Mouse (Mus musculus) forebrain, embryonic 12.5 days (tissue): ENCODE results near the gene CN725425. TPM values are rescaled to one million over a fixed set of nuclear protein-coding genes. Genes with fewer than 3 reads are reported as not detected.

Experiments used
- ATAC-seq: fragments of 200-750 bp; cut with Nextera tagmentation; 2 replicates; pipeline ENCODE4 v1.8.0; 2017; ENCODE audit warnings: moderate TSS enrichment; ENCODE audit not compliant: low FRiP score
- H3K27ac ChIP-seq: fragments of 300-500 bp; sonication (generic); 2 replicates; pipeline ENCODE4 v1.5.1; 2016; ENCODE audit warnings: mild to moderate bottlenecking
- H3K27me3 ChIP-seq: fragments of 300-500 bp; sonication (generic); 2 replicates; pipeline ENCODE4 v1.6.1; 2016; ENCODE audit warnings: mild to moderate bottlenecking
- H3K36me3 ChIP-seq: fragments of 300-500 bp; sonication (generic); replicated peaks from 2 replicates; pipeline ENCODE4 v1.6.1; 2016; ENCODE audit warnings: mild to moderate bottlenecking
- H3K4me1 ChIP-seq: fragments of 300-500 bp; sonication (generic); 2 replicates; pipeline ENCODE4 v1.6.1; 2016
- H3K4me2 ChIP-seq: fragments of 300-500 bp; sonication (generic); 2 replicates; pipeline ENCODE4 v1.6.1; 2016; ENCODE audit warnings: mild to moderate bottlenecking, moderate library complexity
- H3K4me3 ChIP-seq: fragments of 300-500 bp; sonication (generic); replicated peaks from 2 replicates; pipeline ENCODE4 v1.5.1; 2016; ENCODE audit warnings: mild to moderate bottlenecking
- H3K9ac ChIP-seq: fragments of 300-500 bp; sonication (generic); 2 replicates; pipeline ENCODE4 v1.6.1; 2016; ENCODE audit warnings: mild to moderate bottlenecking
- H3K9me3 ChIP-seq: fragments of 300-500 bp; sonication (generic); 2 replicates; pipeline ENCODE4 v1.6.1; 2016
- WGBS: fragments of 180-500 bp; shearing (Covaris S2); methylation state at CpG from one replicate; pipeline ENCODE4 v1.1.7; 2016; 5-methylcytosine and 5-hydroxymethylcytosine counted together
- polyA plus RNA-seq: library from polyadenylated mRNA; unstranded; fragments of >200 nt; fragmentation: Nextera tagmentation; extraction: Ambion mirVana; gene quantifications from 2 replicates; pipeline ENCODE4 v1.2.1, GENCODE M21; 2016

The CN725425 gene
- polyA plus RNA-seq, 1 experiment from 2014 or later, result not detected

DNA sequence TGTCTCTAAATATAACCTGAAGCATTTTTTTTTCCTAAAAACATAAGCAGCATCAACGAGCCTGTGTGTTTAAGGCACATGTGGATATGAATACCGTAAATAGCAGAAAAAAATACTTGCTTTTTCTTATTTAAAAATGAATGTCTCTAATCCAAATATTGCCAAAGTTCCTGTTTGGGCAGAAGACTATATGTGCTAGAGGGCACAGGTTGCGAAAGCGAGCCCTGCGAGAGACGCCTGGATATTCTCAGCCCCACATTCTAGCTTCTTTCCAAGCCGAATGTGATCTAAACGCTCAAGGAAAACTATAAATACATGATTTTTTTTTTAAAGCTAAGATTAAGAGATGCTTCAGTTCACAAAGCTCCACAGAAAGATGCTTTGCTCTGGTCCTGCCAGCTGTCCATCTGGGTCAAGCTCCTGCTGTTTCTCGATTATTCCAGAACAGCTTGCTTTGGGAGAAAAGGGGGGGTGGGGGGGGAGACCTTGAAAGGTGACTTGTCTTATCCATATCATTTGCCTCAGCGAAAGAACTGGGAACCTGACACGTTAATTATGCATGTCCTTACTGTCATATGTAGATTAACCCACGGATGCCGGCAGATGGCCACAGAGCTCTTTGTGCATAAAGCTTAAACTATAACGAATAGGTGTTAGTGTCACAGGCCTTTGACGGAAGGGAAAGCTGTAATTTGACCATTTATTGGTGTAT, 19.2 kb upstream of the CN725425 start:
- Histone ChIP-seq H3K36me3 (peaks cover 8% of the 10 kb centered on the region; the same call in 1 of the 2 replicates), H3K4me1 (peaks cover 13% of the 10 kb centered on the region), H3K4me2 (no peak overlapping the region), H3K27ac (peak overlapping the region; percentile 63), H3K4me3 (no peak overlapping the region), H3K9me3 (no peaks in the 10 kb centered on the region), H3K27me3 (no peaks in the 10 kb centered on the region), H3K9ac (no peak overlapping the region)
- peak; percentile 33; the same call in 1 of the 2 replicates for ATAC-seq
- 56% methylated on average over 15 of the region's 15 CpGs for WGBS

DNA sequence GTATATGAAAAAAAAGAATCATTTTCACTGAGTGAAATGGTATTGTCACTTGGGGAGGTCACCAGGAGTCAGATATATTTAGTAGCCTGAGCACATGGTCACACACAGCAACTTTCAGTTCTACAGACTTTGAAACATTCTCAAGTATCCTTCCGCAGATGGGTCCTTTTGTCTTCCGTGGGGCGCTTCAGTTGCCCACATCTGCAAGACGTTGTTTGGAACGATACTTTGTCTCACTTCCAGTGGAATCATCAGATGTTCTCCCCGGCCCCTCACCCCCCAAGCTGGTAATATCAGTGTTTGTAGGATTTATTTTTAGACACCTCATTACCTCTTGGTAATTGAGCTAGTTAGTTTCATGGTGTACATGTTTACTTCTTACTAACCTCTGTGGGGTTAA, 12.9 kb upstream of the CN725425 start:
- H3K4me2 ChIP-seq, result no peak overlapping the region
- no peak for ATAC-seq
- no peaks in the 10 kb centered on the region for H3K27me3 ChIP-seq
- H3K4me1 ChIP-seq, result peaks cover 19% of the 10 kb centered on the region; the same call in 1 of the 2 replicates
- no peak overlapping the region for H3K9ac ChIP-seq
- WGBS, result 70% methylated on average over 6 of the region's 6 CpGs
- H3K36me3 ChIP-seq, result 0 out of 2 replicates have a peak, but pooled peaks cover 4% of the 10 kb centered on the region
- no peak overlapping the region for H3K27ac ChIP-seq
- H3K9me3 ChIP-seq, result no peaks in the 10 kb centered on the region
- no peak overlapping the region for H3K4me3 ChIP-seq

DNA sequence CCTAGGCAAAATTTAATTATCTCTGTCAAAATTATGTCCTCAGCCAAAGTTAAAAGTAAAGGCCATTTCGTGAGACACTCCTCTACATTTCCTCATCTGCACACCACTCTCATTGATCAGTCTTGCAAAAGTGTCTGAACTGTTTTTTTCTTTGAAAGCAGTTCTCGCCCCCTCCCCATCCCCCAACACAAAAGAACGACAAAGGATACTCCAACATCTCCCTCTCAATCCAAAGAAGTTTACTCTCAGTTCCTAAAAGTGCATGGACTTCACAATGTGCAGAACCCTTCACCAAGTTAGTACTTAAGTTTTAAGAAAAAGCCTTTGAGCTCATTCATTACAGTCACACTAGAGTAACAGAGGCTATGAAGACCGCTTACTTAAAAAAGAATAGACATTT, 9.3 kb upstream of the CN725425 start:
- Histone ChIP-seq H3K4me2 (peak overlapping the region; percentile 86), H3K36me3 (no peaks in the 10 kb centered on the region), H3K27me3 (no peaks in the 10 kb centered on the region), H3K27ac (peak overlapping the region; percentile 91; the same call in 1 of the 2 replicates), H3K9ac (peak overlapping the region; percentile 64), H3K4me1 (peaks cover 23% of the 10 kb centered on the region; the same call in 1 of the 2 replicates), H3K4me3 (peak overlapping the region; percentile 57), H3K9me3 (no peaks in the 10 kb centered on the region)
- ATAC-seq, result no peak
- WGBS, result 6% methylated on average over 4 of the region's 4 CpGs

DNA sequence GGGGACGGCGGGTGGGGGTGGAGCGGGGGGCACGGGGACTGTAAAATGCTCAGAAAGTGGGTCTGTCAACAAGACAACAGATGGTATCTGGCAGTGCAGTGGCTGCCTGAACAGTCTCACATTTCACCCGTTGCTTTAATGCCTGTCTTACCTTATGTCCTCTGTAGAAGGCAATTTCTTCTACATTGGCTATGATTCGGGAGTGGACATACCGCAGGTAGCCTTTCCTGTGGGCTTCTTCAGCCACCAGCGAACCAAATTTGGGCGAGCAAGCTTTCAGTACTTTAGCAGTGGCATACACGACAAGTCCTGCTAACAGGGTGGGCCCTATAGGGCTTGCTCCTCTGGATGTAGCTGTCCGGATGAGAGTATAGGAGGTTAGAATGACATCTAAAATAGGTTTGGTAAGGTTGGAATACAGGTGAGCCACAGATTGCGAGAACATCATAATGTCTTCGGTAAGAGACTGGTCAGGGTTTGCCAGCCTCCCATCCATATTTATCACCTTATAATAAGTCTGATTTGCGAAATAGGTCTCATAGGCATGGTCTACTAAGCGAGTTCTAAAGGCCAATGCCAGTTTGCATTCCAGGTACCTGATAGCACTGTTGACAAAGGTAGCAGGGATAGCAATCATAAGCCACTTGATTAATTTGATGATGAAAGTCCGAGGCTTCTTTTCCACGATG, 8.6 kb upstream of the CN725425 start:
- no peaks in the 10 kb centered on the region for H3K9me3 ChIP-seq
- H3K4me1 ChIP-seq, result peaks cover 23% of the 10 kb centered on the region; the same call in 1 of the 2 replicates
- peak; percentile 47; the same call in 1 of the 2 replicates for ATAC-seq
- peak overlapping the region; percentile 64 for H3K9ac ChIP-seq
- H3K36me3 ChIP-seq, result no peaks in the 10 kb centered on the region
- peak overlapping the region; percentile 86 for H3K4me2 ChIP-seq
- peak overlapping the region; percentile 91 for H3K27ac ChIP-seq
- H3K4me3 ChIP-seq, result peak overlapping the region; percentile 57
- H3K27me3 ChIP-seq, result no peaks in the 10 kb centered on the region
- WGBS, result 20% methylated on average over 17 of the region's 17 CpGs

DNA sequence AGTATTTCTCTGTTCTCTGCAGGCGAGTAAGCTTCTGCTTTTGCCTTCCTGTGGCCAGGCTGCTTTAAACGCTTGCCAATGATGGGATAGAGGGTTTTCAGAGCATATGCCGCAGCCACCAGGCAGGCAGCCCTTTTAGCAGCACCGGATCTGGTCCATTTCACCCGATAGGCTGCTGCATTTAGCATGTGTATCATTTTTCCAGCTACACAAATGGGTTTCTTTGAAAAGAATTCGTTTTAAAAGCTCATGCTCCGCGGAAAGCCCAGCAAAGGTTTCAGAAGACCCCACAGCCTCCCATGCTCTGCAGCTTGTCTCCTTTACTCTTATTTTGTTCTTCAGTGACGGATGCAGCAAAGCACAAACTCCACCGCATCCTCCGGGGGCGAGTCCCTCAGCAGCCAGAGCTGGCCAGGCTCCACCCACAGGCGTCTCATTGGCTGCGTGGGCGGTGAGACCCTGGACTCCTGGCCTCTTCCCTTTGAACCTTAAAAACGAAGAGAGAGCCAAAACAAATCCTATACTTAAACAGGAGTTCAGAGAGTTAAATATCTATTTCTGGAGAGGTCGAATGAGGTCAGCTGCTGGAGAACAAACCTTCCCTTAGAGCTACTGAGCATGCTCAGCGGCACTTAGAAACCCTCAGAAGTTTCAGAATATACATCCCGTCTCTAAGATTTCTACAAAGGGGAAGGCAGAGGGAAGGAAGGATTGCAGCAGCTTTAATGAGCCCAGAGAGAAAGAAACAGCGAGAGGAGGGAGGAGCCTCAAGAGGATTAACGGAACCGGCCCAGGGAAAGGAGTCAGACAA, 7.7 kb upstream of the CN725425 start, which contains the start of gene Abcd2:
Abcd2 (minus strand) TSS at position 388 of the 811 bp plus-strand sequence.
- no peaks in the 10 kb centered on the region for H3K36me3 ChIP-seq
- ATAC-seq, result peak; percentile 96
- under 1% methylated on average over 22 of the region's 22 CpGs for WGBS

DNA sequence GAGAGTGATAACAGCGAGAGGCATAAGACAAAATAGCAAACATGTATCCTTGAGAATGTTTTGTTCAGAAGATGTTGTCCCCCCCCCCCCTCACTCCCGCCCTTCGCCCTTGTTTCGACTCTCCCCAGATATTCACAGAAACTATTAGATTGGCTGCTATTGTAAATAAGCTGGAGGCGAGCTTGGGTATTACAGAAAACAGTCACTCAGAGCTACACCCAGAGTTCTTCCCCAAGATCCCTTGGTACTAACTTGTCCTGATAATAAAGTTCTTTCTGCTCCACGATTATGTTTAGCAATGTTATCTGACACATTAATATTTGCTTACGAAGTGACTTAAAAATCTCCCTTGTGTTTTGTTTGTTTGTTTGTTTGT, 7.1 kb upstream of the CN725425 start:
- peak overlapping the region; percentile 86 for H3K4me2 ChIP-seq
- H3K9me3 ChIP-seq, result no peaks in the 10 kb centered on the region
- ATAC-seq, result peak; percentile 52
- no peaks in the 10 kb centered on the region for H3K36me3 ChIP-seq
- H3K27me3 ChIP-seq, result no peaks in the 10 kb centered on the region
- peak overlapping the region; percentile 91 for H3K27ac ChIP-seq
- peak overlapping the region; percentile 57 for H3K4me3 ChIP-seq
- 11% methylated on average over 7 of the region's 7 CpGs for WGBS
- peaks cover 23% of the 10 kb centered on the region; the same call in 1 of the 2 replicates for H3K4me1 ChIP-seq
- H3K9ac ChIP-seq, result peak overlapping the region; percentile 64

More for the DNA sequence above, 7.7 kb upstream of the CN725425 start, which contains the start of gene Abcd2:
- peaks cover 23% of the 10 kb centered on the region; the same call in 1 of the 2 replicates for H3K4me1 ChIP-seq
- peak within 1 kb of the TSS; percentile 64 for H3K9ac ChIP-seq
- no peaks in the 10 kb centered on the region for H3K27me3 ChIP-seq
- H3K27ac ChIP-seq, result peak within 1 kb of the TSS; percentile 91
- H3K4me3 ChIP-seq, result peak within 1 kb of the TSS; percentile 57
- peak within 1 kb of the TSS; percentile 86 for H3K4me2 ChIP-seq
- no peaks in the 10 kb centered on the region for H3K9me3 ChIP-seq

DNA sequence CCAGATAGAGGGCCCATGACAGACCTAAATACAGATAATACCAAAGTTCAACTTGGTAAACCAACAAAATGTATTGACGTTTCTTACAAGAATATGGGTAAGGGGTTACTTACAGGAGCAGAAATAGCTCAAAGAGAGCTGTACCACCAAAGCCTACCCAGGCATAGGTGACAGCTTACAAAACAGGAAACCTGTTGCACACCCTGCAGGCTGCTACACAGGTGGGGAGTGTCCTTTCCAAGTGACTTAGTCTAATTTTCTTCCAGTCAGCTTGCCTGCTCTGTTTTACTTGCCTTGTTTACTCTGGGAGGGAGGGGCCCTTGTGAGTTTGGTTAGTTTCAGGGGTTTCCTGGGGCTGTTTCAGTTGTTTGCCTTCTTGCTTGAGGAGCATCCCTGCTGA, 1.5 kb downstream of the CN725425 start:
- H3K27me3 ChIP-seq, result no peaks in the 10 kb centered on the region
- no peak overlapping the region for H3K9ac ChIP-seq
- 90% methylated on average over 1 of the region's 1 CpGs for WGBS

DNA sequence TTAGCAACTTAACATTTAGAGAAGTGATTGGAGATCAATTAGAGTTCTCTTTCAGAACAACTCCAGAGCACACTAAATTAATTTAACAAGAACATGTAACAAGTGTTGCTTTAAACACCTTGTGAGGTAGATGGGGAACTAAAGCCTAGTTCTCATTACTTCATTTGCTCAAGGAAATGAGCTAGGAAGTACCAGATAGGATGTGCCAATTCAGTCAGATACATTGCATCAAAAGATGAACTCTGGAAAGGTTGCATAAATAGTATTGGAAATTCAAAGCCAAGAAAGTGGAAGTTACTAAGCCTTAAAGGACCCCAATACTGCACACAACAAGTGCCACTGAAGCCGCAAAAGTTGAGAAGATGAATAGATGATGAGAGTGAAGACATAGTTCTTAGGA, 3.2 kb downstream of the CN725425 start:
- no peak for ATAC-seq
- Histone ChIP-seq H3K9ac (no peak overlapping the region), H3K4me1 (no peaks in the 10 kb centered on the region), H3K4me2 (no peak overlapping the region), H3K9me3 (no peaks in the 10 kb centered on the region), H3K27ac (no peak overlapping the region), H3K27me3 (no peaks in the 10 kb centered on the region), H3K36me3 (no peaks in the 10 kb centered on the region), H3K4me3 (no peak overlapping the region)
- WGBS, result 83% methylated on average over 1 of the region's 1 CpGs

More for the DNA sequence above, 1.5 kb downstream of the CN725425 start:
- no peak overlapping the region for H3K4me3 ChIP-seq
- H3K27ac ChIP-seq, result no peak overlapping the region
- no peaks in the 10 kb centered on the region for H3K4me1 ChIP-seq
- no peaks in the 10 kb centered on the region for H3K36me3 ChIP-seq
- ATAC-seq, result no peak
- no peak overlapping the region for H3K4me2 ChIP-seq
- H3K9me3 ChIP-seq, result no peaks in the 10 kb centered on the region

DNA sequence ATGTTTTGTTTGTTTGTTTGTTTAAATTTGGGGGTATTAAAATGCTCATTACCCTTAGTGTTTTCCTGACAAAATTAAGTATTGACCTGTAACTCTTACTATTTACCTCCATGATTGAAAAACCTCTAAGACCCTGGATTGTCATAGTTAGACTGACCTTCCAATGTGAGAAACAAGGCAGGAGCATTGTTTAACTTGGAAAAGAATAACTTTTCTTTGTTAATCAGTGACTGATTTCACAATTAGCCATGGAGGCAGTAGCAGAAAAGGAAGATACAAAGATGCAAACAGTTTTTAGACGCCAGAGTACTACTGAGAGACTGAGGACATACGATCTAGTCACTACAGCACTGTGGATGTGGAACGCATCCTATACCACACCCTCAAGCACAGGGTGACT, 4.2 kb downstream of the CN725425 start:
- no peak overlapping the region for H3K9ac ChIP-seq
- 86% methylated on average over 3 of the region's 3 CpGs for WGBS
- no peak for ATAC-seq

DNA sequence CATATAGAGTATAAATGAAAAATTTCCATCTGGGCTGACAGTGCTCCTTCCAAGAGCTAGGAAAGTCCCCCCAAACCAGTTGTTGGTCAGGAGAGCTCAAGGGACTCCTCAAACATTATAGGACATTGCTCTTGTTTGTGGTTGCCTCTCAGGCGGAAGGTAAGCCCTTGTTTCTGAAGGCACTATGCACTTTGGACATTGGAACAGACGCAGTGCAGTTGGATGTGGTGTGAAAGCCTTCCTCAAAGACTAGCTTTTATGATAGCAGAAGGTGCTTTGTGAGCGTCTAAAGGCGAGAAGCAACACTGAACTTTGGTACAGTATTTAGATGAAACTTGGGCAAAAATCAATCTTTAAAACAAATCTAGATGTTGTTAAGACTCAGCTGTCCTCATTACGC, 7.2 kb downstream of the CN725425 start:
- ATAC-seq, result no peak
- Histone ChIP-seq H3K27me3 (no peaks in the 10 kb centered on the region), H3K4me3 (no peak overlapping the region), H3K27ac (no peak overlapping the region), H3K9ac (no peak overlapping the region), H3K9me3 (no peaks in the 10 kb centered on the region), H3K4me1 (no peaks in the 10 kb centered on the region), H3K4me2 (no peak overlapping the region), H3K36me3 (no peaks in the 10 kb centered on the region)
- WGBS, result 89% methylated on average over 5 of the region's 5 CpGs

More for the DNA sequence above, 4.2 kb downstream of the CN725425 start:
- Histone ChIP-seq H3K9me3 (no peaks in the 10 kb centered on the region), H3K4me2 (no peak overlapping the region), H3K4me3 (no peak overlapping the region), H3K27me3 (no peaks in the 10 kb centered on the region), H3K27ac (no peak overlapping the region), H3K36me3 (no peaks in the 10 kb centered on the region), H3K4me1 (no peaks in the 10 kb centered on the region)

DNA sequence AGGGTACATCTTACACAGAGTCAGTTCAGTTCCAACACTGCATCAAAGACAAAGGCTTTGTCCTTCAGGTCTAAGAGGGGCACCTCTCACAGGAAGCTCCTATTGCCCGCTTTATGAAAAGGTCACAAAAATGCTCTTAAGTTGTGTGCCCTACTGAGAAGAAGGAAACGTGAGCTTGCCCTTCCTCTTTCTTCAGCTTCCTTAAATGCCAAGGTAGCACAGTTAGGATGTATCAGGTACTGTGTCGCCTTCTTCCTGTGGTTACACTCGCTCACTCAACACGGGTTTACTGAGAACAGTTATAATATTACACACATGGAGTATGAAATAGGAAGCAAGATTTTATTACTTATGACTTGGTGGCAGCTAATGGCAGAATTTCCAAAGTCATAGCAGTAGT, 38.0 kb downstream of the CN725425 start:
- no peak overlapping the region for H3K4me3 ChIP-seq
- no peak overlapping the region for H3K27ac ChIP-seq
- no peak overlapping the region for H3K4me2 ChIP-seq
- WGBS, result 88% methylated on average over 5 of the region's 5 CpGs
- H3K36me3 ChIP-seq, result no peaks in the 10 kb centered on the region
- H3K4me1 ChIP-seq, result no peaks in the 10 kb centered on the region
- H3K9ac ChIP-seq, result no peak overlapping the region
- H3K27me3 ChIP-seq, result no peaks in the 10 kb centered on the region
- no peak for ATAC-seq
- no peaks in the 10 kb centered on the region for H3K9me3 ChIP-seq
